Mouse (Mus musculus) hematopoietic stem cell, adult 5-6 weeks (primary cell): ENCODE results near the gene Ptpn9. TPM values are rescaled to one million over a fixed set of nuclear protein-coding genes. Genes with fewer than 3 reads are reported as not detected.
"Not testable (repeated sequence)": the region's sequence is repeated elsewhere in the genome, so short reads cannot be mapped to it uniquely, and the experiment has no call there.

ENCODE experiments used
- ATAC-seq, 2 experiments: fragments of 125-278 bp in 1 of 2; replicated peaks in 1 of 2; 2 replicates each; pipeline ENCODE4 v1.8.0; 2016 to 2017; ENCODE audit warnings: inconsistent platforms in 2 of 2, mild to moderate bottlenecking in 2 of 2, moderate number of reproducible peaks in 2 of 2, low read depth in 1 of 2, moderate TSS enrichment in 1 of 2; ENCODE audit not compliant: low FRiP score in 2 of 2, poor library complexity in 2 of 2, severe bottlenecking in 2 of 2, insufficient read depth in 1 of 2, low TSS enrichment in 1 of 2
- total RNA-seq: library from RNA; stranded (forward); fragments of 172-1452, 232-1000 nt; gene quantifications from 2 replicates; pipeline ENCODE4 v1.2.3, GENCODE M21; 2017

The Ptpn9 gene
- total RNA-seq: 10.4 and 18.1 TPM in 2 replicates

DNA sequence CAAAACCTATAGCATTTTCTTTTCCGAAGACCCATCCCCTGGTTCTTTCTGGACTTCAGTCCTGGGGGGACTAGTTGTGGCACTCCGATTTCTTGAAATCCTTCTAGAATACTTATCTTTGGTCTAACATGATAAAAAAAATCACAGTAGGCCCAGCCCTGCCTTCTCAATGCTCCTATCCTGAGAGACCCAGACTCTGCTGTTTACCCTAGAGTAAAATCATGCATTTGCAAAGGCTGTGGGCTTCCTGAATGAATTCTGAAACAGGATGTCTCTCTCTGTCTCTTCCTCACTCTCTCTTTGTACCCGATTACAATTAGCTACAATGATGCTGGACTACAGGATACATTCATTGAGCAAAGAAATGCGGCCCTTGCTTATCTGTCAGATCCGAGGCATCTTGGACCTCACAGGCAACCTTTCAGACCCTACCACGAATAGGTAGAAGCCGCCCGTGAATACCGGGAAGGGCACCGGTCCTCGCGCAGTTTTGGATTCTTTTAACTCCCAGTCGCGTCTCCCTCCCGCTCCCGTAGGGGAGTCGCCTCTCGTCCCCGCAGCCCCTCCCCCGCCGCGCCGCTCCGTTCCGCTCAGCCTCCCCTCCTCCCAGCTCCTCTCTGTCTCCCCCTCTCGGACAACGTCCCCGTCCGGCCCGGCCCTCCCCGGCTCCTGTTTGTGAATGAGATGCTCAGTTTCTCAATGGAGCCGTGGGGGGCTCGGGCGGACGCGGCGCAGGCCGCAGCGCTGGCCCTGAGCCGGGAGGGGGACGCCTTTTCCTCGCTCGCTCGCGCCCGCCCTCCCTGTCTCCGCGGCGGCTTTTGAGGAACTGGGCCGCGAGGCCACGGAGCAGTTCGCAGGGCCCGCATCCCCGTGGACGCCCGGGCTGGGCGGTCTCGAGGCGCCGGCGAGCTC is at the start of gene Ptpn9:
Gene Ptpn9 (plus strand): TSS at position 638 of the 912 bp plus-strand sequence.
- peak; percentile 76 to 79 for ATAC-seq

GRCm38 (mm10) chr9:56947481-56947880 is 47.2 kb upstream of the Ptpn9 start:
- ATAC-seq: not testable (repeated sequence)

DNA sequence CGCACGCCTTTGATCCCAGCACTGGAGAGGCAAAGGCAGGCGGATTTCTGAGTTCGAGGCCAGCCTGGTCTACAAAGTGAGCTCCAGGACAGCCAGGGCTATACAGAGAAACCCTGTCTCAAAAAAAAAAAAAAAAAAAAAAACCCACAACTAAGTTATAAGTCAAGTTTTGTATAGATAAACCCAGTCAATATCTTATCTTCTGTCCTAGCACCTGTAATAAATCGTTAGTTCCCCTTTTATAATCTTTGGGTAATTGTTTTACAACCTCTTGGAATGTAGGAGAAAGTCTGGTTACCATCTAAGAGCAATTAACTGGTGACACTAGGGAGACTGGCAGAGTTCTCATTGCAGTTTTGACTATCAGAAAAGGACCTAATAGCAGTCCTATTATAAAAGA is 46.0 kb upstream of the Ptpn9 start:
- ATAC-seq: not testable (repeated sequence)

GRCm38 (mm10) chr9:56949767-56950166 is 45.0 kb upstream of the Ptpn9 start:
- no peak for ATAC-seq

DNA sequence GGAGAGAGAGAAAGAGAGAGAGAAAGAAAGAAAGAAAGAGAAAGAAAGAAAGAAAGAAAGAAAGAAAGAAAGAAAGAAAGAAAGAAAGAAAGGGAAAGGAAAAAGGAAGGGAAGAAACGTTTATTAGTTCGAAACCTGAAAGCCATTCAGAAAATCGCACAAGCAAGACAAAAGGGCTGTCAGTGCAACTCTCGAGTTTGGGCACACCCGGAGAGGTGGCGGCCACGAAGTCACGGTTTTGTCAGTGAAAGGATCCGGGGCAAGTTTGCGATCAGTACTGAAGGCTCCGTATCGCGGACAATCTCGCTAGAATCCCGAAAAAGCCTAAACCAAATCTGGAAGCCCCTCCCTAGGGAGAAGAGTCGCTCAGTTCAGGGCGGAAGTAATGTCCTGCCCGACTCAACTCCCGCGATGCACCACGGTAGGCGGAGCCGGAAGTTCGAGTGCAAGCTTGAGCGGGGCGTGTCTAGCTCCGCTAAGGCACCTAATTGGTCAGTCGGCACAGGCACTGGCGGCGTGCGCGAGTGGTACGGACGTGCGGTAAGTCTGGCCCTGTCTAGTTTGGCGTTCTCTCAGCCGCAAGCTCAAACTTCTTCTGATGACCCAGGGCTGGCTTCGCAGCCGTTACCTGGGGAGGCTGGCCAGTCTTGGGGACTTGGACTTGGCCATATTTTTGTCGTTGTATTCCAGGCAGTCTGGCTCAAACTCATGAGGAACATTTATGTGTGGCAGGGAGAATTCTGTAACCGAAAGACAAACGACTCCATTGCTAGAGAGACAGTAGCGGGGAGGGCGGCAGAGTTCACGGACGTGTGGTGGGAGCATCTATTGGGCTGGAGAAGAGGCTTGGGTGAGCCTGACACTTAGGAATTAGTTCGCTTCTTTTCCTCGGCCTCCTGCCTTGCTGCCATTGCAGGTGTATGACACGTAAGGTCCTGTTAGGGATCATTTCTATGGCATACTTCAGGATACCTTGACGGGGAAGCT is 44.0 kb upstream of the Ptpn9 start, which contains the start of gene Snupn:
Gene Snupn (plus strand): TSS at position 465 of the 987 bp plus-strand sequence.
- peak; percentile 99 to 100 for ATAC-seq

- ATAC-seq: no peak
Observed at GRCm38 (mm10) chr9:56953562-56953961, 41.2 kb upstream of the Ptpn9 start.

- no peak for ATAC-seq
Observed at GRCm38 (mm10) chr9:56956966-56957675, 37.6 kb upstream of the Ptpn9 start.

GRCm38 (mm10) chr9:56958689-56959088 is 36.0 kb upstream of the Ptpn9 start:
- ATAC-seq: no peak

DNA sequence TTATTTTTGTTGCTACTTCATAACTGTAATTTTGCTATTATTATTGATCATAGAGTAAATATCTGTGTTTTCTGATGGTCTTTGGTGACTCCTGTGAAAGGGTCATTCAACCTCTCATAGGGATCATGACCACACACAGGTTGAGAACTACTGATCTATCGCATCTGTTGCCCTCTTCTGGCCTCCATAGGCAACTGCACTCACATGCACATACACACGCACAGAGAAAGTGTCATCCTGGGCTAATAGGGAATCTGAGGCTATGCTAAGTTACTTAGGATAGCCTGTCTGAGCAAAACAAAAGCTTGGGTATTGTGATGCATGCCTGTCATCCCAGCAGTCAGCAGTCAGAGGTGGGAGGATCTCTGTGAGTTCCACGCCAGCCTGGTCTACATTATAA is 33.1 kb upstream of the Ptpn9 start:
- no peak for ATAC-seq

- ATAC-seq: no peak
Observed at GRCm38 (mm10) chr9:56970158-56970557, 24.6 kb upstream of the Ptpn9 start.

GRCm38 (mm10) chr9:56973960-56974524 is 20.7 kb upstream of the Ptpn9 start:
- no peak for ATAC-seq

DNA sequence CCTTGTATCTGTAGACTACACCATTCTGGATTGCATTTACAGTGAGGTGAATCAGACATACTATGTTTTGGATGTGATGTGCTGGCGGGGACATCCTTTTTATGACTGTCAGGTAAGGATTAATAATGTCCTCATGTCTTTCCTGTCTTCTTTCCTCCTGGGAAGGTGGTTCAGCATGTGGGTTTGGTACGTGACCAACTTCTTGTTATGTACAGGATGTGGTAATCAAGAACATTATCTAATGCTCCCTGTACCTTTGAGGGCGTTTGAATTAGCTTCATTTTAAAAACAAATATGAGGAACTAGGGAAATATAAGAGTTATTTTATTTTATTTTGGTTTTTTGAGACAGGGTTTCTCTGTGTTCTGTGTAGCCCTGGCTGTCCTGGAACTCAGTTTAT is 19.5 kb upstream of the Ptpn9 start:
- no peak for ATAC-seq

DNA sequence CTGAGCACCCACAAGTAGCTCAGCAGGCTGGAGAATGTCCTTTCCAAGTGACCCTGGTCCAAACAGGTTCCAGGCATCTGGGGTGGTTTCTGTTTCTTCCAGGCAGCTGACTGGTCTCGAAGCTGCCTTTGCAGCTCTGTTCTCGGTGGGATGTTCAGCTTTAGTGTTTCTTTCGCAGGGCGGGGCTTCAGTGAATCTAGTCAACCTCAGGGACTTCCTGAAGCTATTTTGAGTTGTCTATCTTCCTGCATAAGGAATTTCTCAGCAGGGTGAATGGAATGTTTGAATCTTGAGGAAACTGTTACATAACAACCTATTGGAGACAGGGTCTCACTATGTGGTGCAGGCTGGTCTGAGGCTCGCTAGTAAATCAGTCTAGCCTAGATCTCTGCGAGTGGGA is 14.5 kb upstream of the Ptpn9 start:
- no peak for ATAC-seq

DNA sequence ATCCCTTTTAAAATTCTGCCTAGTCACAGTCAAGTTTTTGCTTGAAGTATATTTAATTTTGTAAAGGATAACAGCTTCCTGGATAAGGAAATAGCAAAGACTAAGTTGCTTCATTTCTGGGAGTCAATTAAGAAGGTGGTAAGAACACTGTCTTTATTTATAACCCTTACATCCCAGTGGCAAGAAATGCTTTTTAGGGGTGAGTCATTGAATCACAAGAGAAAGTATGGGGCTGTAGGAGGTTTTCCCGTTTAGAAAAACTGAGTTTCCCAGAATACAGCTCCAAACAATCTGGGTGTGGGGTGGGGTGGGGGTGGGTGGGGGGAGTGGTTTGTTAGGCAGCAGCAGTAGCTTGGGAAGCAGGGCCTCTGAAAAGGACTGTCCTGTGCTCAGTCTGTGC is 13.2 kb upstream of the Ptpn9 start:
- no peak for ATAC-seq

DNA sequence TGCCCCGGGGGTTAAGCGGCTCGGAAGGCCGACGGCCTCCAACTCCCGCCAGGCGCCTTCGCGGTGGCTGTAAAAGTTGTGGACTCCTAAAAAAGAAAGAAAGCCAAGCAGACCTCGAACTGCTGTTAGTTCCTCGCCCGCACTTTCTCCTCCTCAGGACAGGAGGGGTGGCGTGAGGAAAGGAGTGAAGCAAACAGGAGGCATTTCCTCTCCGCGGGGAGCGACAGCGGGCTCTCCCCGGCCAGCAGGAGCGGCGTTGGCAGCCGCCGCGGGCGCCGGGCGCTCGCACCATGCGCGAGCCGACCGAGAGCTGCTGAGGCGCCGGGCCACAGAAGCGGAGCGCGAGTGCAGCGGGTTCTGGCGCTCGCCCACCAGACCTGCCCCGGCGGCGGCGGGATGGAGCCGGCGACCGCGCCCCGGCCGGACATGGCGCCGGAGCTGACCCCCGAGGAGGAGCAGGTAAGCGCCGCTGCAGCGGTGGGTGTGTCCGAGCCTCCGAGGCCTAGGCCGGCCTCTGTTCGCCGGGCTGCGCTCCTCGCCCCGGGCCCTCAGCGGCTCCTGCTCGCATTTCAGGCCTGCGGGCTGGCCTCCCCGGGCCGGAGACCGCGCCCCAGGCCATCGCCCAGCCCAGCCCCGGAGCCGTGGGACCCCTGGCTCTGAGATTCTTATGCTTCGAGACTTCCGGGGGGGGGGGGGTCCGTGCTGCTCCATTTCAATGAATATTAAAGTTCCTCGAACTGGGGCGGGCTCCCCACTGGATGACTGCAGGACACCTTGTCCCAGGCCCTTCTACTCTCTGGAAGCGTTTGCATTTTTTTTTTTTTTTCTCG is 690 bp downstream of the Ptpn9 start:
- peak in 1 of 2 experiments; percentile 50; a peak in 2 of 4 replicates for ATAC-seq

GRCm38 (mm10) chr9:56996028-56996346 is 1.3 kb downstream of the Ptpn9 start:
- ATAC-seq: no peak
